Mouse (Mus musculus) WW6 (cell line): Measurements from ENCODE around the gene Cnksr1.
"Not testable (repeated sequence)": the region's sequence is repeated elsewhere in the genome, so short reads cannot be mapped to it uniquely, and the experiment has no call there.

Experiments
- DNase-seq: peaks from one replicate; pipeline ENCODE4 v3.0.0-alpha.2; 2013; ENCODE audit warnings: low read depth, low spot score

Gene Cnksr1

GRCm38 (mm10) chr4:134238279-134238651, at the start of gene Cnksr1:
TSS of gene Cnksr1 (minus strand) at chr4:134238399.
- no peak for DNase-seq

DNA sequence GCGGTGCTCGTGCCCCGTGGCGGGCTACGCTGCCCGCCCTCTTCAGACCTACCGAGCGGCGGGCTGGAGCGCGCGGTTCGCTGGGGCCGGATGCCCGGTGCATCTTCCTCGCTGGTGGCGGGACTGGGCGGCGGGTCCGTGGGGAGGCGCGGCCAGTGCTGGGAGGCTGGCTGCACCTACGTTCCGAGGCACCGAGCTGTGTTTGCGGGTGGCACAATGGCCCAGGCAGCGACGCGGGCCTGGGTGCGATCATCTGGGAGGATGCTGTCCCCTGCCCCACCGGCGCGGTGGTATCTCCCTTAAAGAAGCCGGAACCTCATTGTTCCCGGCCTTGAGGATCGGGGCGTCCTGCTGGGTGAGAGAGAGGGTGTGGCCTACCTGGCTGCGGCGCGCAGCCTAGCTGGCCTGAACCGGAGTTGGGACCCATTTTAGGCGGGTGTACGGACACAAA, 49.4 kb upstream of the Cnksr1 start, which contains the start of gene Pdik1l:
Gene Pdik1l (minus strand): TSS at position 321 of the 451 bp plus-strand sequence.
- peak; percentile 87 for DNase-seq

DNA sequence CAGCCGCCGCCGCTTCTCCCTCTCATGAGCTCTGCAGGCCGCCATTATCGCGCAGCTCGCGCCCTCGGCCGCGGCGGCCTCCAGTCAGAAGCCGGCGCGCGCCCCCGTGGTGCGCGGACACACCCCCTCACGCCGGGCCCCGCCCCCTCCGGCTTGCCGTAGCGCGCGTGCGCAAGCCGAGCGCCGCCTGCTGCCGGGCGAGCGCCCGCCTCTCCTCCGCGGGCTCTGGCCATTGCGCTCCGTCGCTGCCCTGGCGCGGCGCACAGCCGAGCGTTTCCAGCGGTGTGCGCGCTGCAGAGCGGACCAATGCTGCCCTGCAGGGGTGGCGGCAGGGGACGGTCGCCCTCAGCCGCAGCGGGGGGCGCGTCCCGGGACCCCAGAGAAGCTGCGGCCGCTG, 49.0 kb upstream of the Cnksr1 start:
- peak; percentile 69 for DNase-seq

- no peak for DNase-seq
Measured at GRCm38 (mm10) chr4:134286226-134287167, 48.3 kb upstream of the Cnksr1 start.

GRCm38 (mm10) chr4:134284942-134285341, 46.7 kb upstream of the Cnksr1 start:
- DNase-seq, result no peak

GRCm38 (mm10) chr4:134273417-134274345, 35.5 kb upstream of the Cnksr1 start:
- DNase-seq, result no peak

DNA sequence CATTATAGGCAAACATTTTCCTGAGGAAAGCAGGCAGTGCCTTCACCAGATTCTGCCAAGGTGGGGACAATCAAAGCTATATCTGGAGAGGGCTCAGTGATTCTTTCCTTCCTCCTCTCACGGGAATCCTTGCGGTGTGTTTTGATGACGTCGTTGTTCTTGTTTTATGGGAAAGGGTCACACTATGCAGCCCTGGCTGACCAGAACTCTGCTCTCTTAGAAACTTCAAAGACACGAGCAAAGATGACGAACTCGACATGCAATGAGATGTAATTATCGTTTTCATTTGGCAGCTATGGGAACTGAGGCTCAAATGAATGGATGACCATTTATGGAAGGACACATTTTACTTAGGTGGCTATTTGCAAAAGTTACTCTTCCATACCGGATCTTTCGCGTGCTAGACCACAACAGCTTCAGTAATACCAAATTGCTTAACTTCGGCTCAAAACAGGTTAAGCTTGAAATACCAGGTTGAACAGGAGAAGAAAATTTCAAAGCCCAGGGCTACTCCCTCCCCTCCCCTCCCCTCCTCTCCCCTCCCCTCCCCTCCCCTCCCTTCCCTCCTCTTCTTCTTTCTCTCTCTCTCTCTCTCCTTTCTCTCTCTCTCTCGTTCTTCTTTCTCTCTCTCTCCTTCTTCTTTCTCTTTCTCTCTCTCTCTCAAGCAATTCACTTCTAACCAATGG, 34.7 kb upstream of the Cnksr1 start:
- no peak for DNase-seq

GRCm38 (mm10) chr4:134271979-134272378, 33.8 kb upstream of the Cnksr1 start:
- no peak for DNase-seq

DNA sequence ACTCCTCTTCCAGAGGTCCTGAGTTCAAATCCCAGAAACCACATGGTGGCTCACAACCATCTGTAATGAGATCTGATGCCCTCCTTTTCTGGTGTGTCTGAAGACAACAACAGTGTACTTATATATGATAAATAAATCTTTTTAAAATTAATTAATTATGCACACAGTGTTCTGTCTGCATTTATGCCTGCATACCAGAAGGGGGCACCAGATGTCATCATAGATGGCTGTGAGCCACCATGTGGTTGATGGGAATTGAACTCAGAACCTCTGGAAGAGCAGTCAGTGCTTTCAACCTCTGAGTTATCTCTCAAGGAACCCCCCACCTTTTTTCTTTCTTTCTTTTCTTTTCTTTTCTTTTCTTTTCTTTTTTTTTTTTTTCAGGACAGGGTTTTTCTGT, 31.4 kb upstream of the Cnksr1 start:
- not testable (repeated sequence) for DNase-seq

DNA sequence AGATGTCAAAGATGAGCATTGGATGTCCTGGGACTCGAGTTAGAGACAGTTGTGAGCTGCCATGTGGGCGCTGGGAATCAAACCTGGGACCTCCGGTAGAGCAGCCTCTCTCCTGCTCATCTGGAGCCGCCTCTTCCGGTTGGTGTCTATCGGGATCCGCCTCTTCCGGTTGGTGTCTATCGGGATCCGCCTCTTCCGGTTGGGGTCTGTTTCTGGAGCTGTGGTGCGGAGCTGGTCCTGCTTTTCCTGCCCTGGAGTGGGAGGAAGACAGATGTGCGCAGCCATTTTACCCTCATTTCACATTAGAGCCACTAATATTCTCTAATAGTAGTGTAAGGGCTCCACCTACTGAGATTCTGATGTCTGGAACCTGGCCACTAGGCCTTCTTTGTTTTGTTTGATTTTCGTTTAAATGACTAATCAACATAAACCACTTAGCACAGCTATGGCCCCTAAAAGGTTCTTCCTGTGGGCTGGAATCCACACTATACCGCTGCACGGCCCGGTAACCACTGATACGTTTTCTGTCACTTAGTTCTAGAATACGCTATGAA, 30.0 kb upstream of the Cnksr1 start:
- no peak for DNase-seq

- DNase-seq, result no peak
Measured at GRCm38 (mm10) chr4:134265860-134266585, 27.8 kb upstream of the Cnksr1 start.

- no peak for DNase-seq
Measured at GRCm38 (mm10) chr4:134263191-134263590, 25.0 kb upstream of the Cnksr1 start.

DNA sequence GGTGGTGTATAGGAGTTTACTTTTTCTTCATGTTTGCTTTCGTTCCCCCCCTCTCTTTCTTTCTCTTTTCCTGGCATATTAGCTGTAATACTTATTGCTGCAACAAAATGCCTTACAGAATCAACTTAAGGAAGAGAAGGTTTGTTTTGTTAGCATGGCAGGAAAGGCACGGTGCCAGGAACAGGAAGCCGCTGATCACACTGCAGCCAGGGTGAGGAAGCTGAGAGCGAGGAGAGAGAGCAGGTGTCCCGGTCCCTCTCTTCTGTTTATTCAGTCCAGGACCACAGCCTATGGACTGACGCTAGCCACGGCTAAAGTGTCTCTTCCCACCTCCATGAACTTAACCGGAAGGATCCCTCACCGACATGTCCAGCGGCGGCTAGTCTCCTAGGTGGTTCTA, 20.2 kb upstream of the Cnksr1 start:
- no peak for DNase-seq

DNA sequence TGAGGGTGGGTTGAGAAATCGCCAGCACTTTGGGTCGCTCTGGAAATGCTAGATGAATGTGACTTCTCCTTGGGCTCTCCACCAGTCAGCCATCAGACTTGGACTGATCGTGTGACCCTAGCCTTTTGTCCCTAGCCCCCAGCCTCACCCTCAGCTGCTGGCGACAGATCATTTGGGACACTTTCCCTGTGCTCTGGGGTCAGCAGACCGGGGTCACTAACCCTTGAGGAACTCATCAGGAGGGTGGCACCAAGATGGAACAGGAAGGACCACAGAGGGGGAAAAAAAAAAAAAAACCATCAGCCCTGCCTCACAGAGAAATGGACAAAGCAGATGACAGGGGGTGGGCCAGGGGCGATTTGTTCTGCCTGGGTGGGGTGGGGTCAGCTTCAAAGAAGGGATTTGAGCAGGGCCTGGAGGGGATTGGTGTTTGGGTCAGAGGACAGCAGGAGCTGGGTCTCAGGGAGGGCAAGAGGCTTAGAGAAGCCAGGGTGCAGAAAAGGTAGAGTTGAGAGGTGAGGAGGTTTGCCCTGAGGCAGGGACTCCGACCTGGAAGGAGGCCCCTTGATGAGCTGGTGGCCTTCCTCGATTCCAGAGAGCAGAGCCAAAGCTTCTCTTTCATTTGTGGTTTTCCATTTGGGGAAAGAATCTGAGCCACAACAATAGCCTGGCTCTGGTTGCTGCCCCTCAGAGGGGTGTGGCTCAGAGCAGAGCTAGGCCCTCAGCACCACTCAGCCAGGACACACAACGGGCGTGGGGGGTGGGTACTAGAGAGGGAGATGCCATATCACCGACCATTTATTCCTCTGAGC, 19.2 kb upstream of the Cnksr1 start:
- no peak for DNase-seq

- no peak for DNase-seq
Measured at GRCm38 (mm10) chr4:134256407-134257197, 18.4 kb upstream of the Cnksr1 start.

GRCm38 (mm10) chr4:134255854-134256253, 17.7 kb upstream of the Cnksr1 start:
- DNase-seq, result no peak

GRCm38 (mm10) chr4:134254835-134255234, 16.6 kb upstream of the Cnksr1 start:
- no peak for DNase-seq

GRCm38 (mm10) chr4:134253722-134254324, 15.6 kb upstream of the Cnksr1 start, which contains the start of gene Grrp1:
TSS of gene Grrp1 (minus strand) at chr4:134254106.
- DNase-seq, result no peak
